Mouse (Mus musculus): ENCODE data around the gene Apc2. TPM values are rescaled to one million over a fixed set of nuclear protein-coding genes. Genes with fewer than 3 reads are reported as not detected.

The Apc2 gene
- total RNA-seq, 2 experiments from 2014 or later = 3.4 to 4.0 TPM

GRCm38 (mm10) chr10:80356737-80357136, 61.0 kb downstream of the Apc2 start:
- intact Hi-C loops (cut with DNase I) = no loop called here
- DNase-seq (ENCODE audit: low spot score) = no peak

DNA sequence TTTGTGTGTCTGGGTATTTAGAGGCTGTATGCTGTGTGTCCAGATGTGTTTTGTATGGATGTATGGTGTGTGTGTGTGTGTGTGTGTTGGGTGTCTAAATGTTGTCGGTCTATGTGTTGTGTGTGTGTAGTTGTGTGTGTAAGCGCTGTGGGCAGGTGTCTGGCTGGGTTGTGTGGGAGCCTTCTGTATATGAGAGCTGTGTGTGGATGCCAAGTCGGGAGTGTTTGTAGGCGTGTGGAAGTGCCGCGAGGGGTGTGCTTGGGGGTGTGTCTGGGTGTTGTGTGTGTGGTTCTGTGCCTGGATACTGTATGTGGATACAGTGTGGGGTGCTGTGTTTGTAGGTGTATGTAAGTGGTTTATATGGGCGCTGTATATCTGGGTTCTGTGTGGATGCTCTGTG, 61.6 kb downstream of the Apc2 start:
- intact Hi-C loops (cut with DNase I) = no loop called here

DNA sequence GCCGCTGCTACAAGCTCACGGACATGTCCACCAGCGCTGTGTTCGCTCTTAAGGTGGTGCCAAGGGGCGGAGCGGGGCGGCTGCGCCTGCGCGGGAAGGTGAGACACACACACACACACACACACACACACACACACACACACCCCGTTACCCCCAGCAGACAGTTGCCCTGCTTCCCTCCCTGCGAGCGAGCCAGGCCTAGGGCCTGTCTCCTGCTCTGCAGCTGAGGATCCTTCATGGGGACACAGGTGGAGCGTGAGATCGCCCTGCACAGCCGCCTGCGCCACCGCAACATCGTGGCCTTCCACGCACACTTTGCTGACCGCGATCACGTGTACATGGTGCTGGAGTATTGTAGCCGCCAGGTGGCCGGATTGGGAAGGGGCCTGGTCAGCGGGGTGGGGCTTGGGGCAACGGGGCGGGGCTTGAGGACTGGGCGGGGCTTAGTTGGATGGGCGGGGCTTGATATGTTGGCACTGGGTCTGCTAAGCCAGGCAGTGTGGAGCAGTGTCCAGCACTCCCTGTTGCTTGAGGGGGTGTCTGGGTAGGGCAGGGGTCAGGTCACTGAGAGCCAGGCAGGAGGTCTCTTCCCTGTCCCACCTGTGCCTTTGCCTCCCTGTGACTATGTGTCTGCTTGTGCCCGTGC, 62.3 kb downstream of the Apc2 start:
- intact Hi-C loops (cut with DNase I) = no loop called here
- no peak for DNase-seq (ENCODE audit: low spot score)

More for the DNA sequence above, 61.6 kb downstream of the Apc2 start:
- no peak for DNase-seq (ENCODE audit: low spot score)

DNA sequence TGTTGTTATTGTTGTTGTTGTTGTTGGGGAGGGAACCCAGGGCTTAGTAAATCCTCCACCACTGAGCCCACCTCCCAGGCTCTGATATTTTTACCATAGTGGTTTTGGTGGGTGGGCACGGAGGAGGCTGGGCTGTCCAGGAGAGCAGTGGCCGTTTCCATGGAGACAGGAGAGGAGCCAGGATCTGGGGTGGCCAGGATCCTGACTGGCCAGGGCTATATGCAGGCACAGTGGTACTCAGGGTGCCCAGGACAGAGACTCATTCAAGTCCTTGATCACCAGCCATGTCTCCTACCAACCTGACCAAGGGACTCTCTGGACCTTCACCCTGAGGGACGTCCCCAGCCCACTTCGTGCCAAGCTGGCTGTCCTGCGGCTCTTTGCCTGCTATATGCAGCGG, 68.0 kb downstream of the Apc2 start:
- no peak for DNase-seq (ENCODE audit: low spot score)
- intact Hi-C loops (cut with DNase I) = no loop called here

DNA sequence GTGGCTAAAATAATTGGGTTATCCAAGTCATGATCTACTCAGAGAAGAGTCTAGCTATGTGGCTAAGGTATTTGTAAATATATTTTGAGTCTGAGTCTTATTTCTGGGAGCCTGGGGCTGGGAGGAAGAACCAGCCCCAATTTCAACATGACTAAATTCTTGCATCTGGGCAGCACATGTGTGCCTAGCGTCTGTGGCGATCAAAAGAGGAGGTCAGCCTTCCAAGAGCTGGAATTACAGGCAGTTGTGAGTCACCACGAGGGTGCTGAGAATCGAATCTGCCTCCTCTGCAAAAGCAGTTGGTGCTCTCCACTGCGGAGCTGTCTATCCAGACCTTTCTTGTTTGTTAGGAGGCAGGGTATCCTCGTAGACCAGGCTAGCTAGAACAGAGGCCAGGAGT, 70.0 kb downstream of the Apc2 start:
- intact Hi-C loops (cut with DNase I) = no loop called here
- DNase-seq (ENCODE audit: low spot score) = no peak

Small RNA genes lying within 50 kb of the gene (microRNA-seq; reads per million reads assigned to microRNA genes)
- not detected for gene Mir6911

Other genes starting within 250 kb of the Apc2 start
- 100 to 1,000 TPM; 691 to 812 TPM for gene Gpx4, start 248.8 kb upstream of the Apc2 start, total RNA-seq (2021)
- 10 to 100 TPM; 11.0 to 11.6 TPM for gene Sbno2, start 190.4 kb upstream of the Apc2 start, total RNA-seq (2021)
- gene Stk11, start 180.2 kb upstream of the Apc2 start, total RNA-seq (2021) = 100 to 1,000 TPM; 133 to 138 TPM
- 1,000 to 10,000 TPM; 1,252 to 1,264 TPM for gene Atp5d, start 157.3 kb upstream of the Apc2 start, total RNA-seq (2021)
- gene Cbarp, start 155.1 kb upstream of the Apc2 start, total RNA-seq (2021) = 1 to 10 TPM; 2.4 to 3.1 TPM
- gene Midn, start 147.7 kb upstream of the Apc2 start, total RNA-seq (2021) = 100 to 1,000 TPM in 1 of 2 experiments, 10 to 100 TPM in 1; 92.1 to 120 TPM
- 10 to 100 TPM; 31.7 to 43.1 TPM for gene Cirbp, start 130.0 kb upstream of the Apc2 start, total RNA-seq (2021)
- 1 to 10 TPM; 4.2 to 5.2 TPM for gene 1600002K03Rik, start 123.0 kb upstream of the Apc2 start, total RNA-seq (2021)
- 1 to 10 TPM in 1 of 2 experiments, under 1 TPM in 1; 0.91 to 1.1 TPM for gene Efna2, start 116.5 kb upstream of the Apc2 start, total RNA-seq (2021)
- 10 to 100 TPM; 15.3 to 16.7 TPM for gene Mum1, start 69.5 kb upstream of the Apc2 start, total RNA-seq (2021)
- gene Ndufs7, start 46.9 kb upstream of the Apc2 start, total RNA-seq (2021) = 100 to 1,000 TPM; 957 to 967 TPM
- gene Gamt, start 35.0 kb upstream of the Apc2 start, total RNA-seq (2021) = 1 to 10 TPM; 9.0 to 9.3 TPM
- 10 to 100 TPM; 55.0 to 69.6 TPM for gene Dazap1, start 34.5 kb upstream of the Apc2 start, total RNA-seq (2021)
- gene Rps15, start 3.5 kb upstream of the Apc2 start, total RNA-seq (2021) = 100 to 1,000 TPM; 703 to 732 TPM
- gene 2310011J03Rik, start 24.6 kb downstream of the Apc2 start, total RNA-seq (2021) = 10 to 100 TPM; 11.4 to 13.8 TPM
- gene Pcsk4, start 33.5 kb downstream of the Apc2 start, total RNA-seq (2021) = 1 to 10 TPM; 1.3 to 1.6 TPM
- 1 to 10 TPM; 1.9 to 2.1 TPM for gene Reep6, start 34.0 kb downstream of the Apc2 start, total RNA-seq (2021)
- gene Adamtsl5, start 52.4 kb downstream of the Apc2 start, total RNA-seq (2021) = 10 to 100 TPM; 68.4 to 71.7 TPM
- gene Plk5, start 60.5 kb downstream of the Apc2 start, total RNA-seq (2021) = under 1 TPM; 0.18 to 0.36 TPM
- 1 to 10 TPM; 7.5 to 8.8 TPM for gene Mex3d, start 91.7 kb downstream of the Apc2 start, total RNA-seq (2021)
- 10 to 100 TPM; 85.2 to 88.9 TPM for gene Mbd3, start 103.6 kb downstream of the Apc2 start, total RNA-seq (2021)
- gene Uqcr11, start 110.9 kb downstream of the Apc2 start, total RNA-seq (2021) = 1,000 to 10,000 TPM; 1,983 to 2,045 TPM
- gene Tcf3, start 137.7 kb downstream of the Apc2 start, total RNA-seq (2021) = 10 to 100 TPM; 20.3 to 20.9 TPM
- under 1 TPM in 1 of 2 experiments, not detected in 1; 0.05 TPM for gene Onecut3, start 198.9 kb downstream of the Apc2 start, total RNA-seq (2021)
- gene Atp8b3, start 243.1 kb downstream of the Apc2 start, total RNA-seq (2021) = not detected